ENCODE assay signal across 23 mouse cellular contexts in the genomic region with DNA sequence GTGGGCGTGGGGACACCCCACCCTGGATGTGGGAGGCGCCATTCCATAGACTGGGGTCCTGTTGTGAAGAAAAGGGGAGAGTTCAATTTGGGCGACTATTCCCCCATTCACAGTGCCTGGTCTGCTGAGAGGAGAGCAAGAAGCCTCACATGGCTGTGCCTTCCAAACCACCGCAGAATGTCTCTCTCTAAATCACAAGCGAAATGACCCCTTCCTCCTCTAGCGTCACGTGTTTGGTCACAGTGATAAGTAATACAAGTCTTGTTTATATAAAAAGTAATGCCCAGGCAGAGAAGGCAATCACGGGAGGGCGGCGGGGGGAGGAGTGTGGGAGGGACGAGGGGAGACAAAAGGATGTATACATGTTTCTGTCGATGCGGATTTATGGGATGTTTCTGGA. TPM values are rescaled to one million over a fixed set of nuclear protein-coding genes. Genes with fewer than 3 reads are reported as not detected.
DNase-seq lines count a peak whose midpoint lies in the region; ATAC-seq and TF ChIP-seq lines count a peak whose summit lies in the region.
"Had no signal": no experiment of that assay in that cellular context is flagged by ENCODE, and none has a peak within 500 bp of the region (broad histone marks: within the 10 kb centered on the region; RNA-seq: fewer than 3 reads in every experiment).

No protein-coding gene starts in this region.

- H3K9me3 ChIP-seq in heart, embryonic 13.5 days = no peaks in the 10 kb centered on the region
- H3K9me3 ChIP-seq in kidney, embryonic 15.5 days (replicated peaks) = no peaks in the 10 kb centered on the region
- H3K9me3 ChIP-seq in lung, embryonic 15.5 days = no peaks in the 10 kb centered on the region
- H3K9me3 ChIP-seq in stomach, embryonic 15.5 days = no peaks in the 10 kb centered on the region
- H3K9me3 ChIP-seq: embryonic facial prominence, embryonic 15.5 days; forebrain, embryonic 10.5 days; G1E; heart, embryonic 12.5 days had no signal

- 62% methylated on average over 13 of the region's 13 CpGs for whole genome bisulfite sequencing in heart, embryonic 13.5 days
- 40% methylated on average over 13 of the region's 13 CpGs for WGBS in kidney, embryonic 15.5 days
- whole genome bisulfite sequencing in lung, embryonic 15.5 days = 42% methylated on average over 13 of the region's 13 CpGs
- WGBS in lung, adult 2 months = 48% methylated on average over 13 of the region's 13 CpGs
- 36% methylated on average over 13 of the region's 13 CpGs for WGBS in stomach, embryonic 15.5 days

- H3K27me3 ChIP-seq in heart, embryonic 13.5 days (replicated peaks) = no peaks in the 10 kb centered on the region
- no peaks in the 10 kb centered on the region for H3K27me3 ChIP-seq in kidney, embryonic 15.5 days
- H3K27me3 ChIP-seq in lung, embryonic 15.5 days = no peaks in the 10 kb centered on the region
- no peaks in the 10 kb centered on the region for H3K27me3 ChIP-seq in stomach, embryonic 15.5 days (replicated peaks)
- H3K27me3 ChIP-seq: embryonic facial prominence, embryonic 15.5 days; heart, embryonic 12.5 days had no signal

- H3K4me3 ChIP-seq in heart, embryonic 13.5 days = no peak overlapping the region
- no peak overlapping the region for H3K4me3 ChIP-seq in kidney, embryonic 15.5 days (replicated peaks)
- no peak overlapping the region for H3K4me3 ChIP-seq in lung, embryonic 15.5 days
- H3K4me3 ChIP-seq in lung, adult 2 months (replicated peaks; ENCODE audit: extremely low read depth, low read depth, low read length) = no peak overlapping the region
- no peak overlapping the region for H3K4me3 ChIP-seq in stomach, embryonic 15.5 days (replicated peaks)
- H3K4me3 ChIP-seq: embryonic facial prominence, embryonic 15.5 days; erythroblast, embryonic 14.5 days; forebrain, embryonic 10.5 days; gastrocnemius, adult 2 months; heart, embryonic 12.5 days had no signal

- no peak overlapping the region for H3K27ac ChIP-seq in heart, embryonic 13.5 days (replicated peaks)
- H3K27ac ChIP-seq in kidney, embryonic 15.5 days = no peak overlapping the region
- no peak overlapping the region for H3K27ac ChIP-seq in lung, embryonic 15.5 days
- H3K27ac ChIP-seq in stomach, embryonic 15.5 days = no peak overlapping the region
- H3K27ac ChIP-seq: embryonic facial prominence, embryonic 15.5 days; forebrain, embryonic 10.5 days; gastrocnemius, adult 2 months had no signal

- ATAC-seq in heart, embryonic 13.5 days (ENCODE audit: extremely low read depth, insufficient number of reproducible peaks, low FRiP score, low TSS enrichment) = no peak
- no peak for ATAC-seq in kidney, embryonic 15.5 days (replicated peaks; ENCODE audit: low FRiP score)
- no peak; the same call in 1 of the 2 replicates for ATAC-seq in lung, embryonic 15.5 days (ENCODE audit: borderline replicate concordance, extremely low read depth, low FRiP score, low TSS enrichment)
- ATAC-seq in stomach, embryonic 15.5 days (ENCODE audit: insufficient read depth, low FRiP score, low read depth) = no peak
- ATAC-seq: CD4-positive, CD25-positive, alpha-beta regulatory T cell, adult 4 months; forebrain, embryonic 14.5 days had no signal

- no peak overlapping the region for H3K9ac ChIP-seq in heart, embryonic 13.5 days
- no peak overlapping the region for H3K9ac ChIP-seq in kidney, embryonic 15.5 days
- H3K9ac ChIP-seq in lung, embryonic 15.5 days = no peak overlapping the region
- H3K9ac ChIP-seq in stomach, embryonic 15.5 days = no peak overlapping the region
- H3K9ac ChIP-seq: embryonic facial prominence, embryonic 15.5 days; heart, embryonic 12.5 days had no signal

- DNase-seq in heart, postnatal 25 days (ENCODE audit: low spot score) = no peak
- DNase-seq in kidney, postnatal 25 days = no peak
- no peak for DNase-seq in lung, adult 2 months
- DNase-seq: adrenal gland, postnatal 10 days; B cell, adult 2 months; cerebellum, adult 11 months; cerebellum, adult 8-10 months; cerebellum, postnatal 14 days; embryo, embryonic 11 days; gastrocnemius, adult 2 months; gastrocnemius, postnatal 25 days; heart, postnatal 4 days had no signal

- intact Hi-C loops in heart, postnatal 25 days (cut with DNase I) = no loop called here

- no peak for TF ChIP-seq POLR2A in lung, adult 2 months (IDR thresholded peaks at IDR 0.05; ENCODE audit: borderline replicate concordance, extremely low read depth, low read depth, low read length)

- H3K36me3 ChIP-seq in heart, embryonic 13.5 days = no peaks in the 10 kb centered on the region
- no peaks in the 10 kb centered on the region for H3K36me3 ChIP-seq in kidney, embryonic 15.5 days
- H3K36me3 ChIP-seq in lung, embryonic 15.5 days = no peaks in the 10 kb centered on the region
- H3K36me3 ChIP-seq in stomach, embryonic 15.5 days = no peaks in the 10 kb centered on the region
- H3K36me3 ChIP-seq: embryonic facial prominence, embryonic 15.5 days; forebrain, embryonic 10.5 days; G1E; heart, embryonic 12.5 days had no signal

- peaks cover 38% of the 10 kb centered on the region for H3K4me1 ChIP-seq in heart, embryonic 13.5 days
- peaks cover 17% of the 10 kb centered on the region for H3K4me1 ChIP-seq in kidney, embryonic 15.5 days
- peaks cover 20% of the 10 kb centered on the region for H3K4me1 ChIP-seq in lung, embryonic 15.5 days
- H3K4me1 ChIP-seq in lung, adult 2 months (ENCODE audit: control insufficient read depth, insufficient read depth, low read length) = no peaks in the 10 kb centered on the region
- H3K4me1 ChIP-seq in stomach, embryonic 15.5 days = peaks cover 13% of the 10 kb centered on the region

- H3K4me2 ChIP-seq in heart, embryonic 13.5 days = peak overlapping the region; percentile 4; the same call in 1 of the 2 replicates
- peak overlapping the region; percentile 20 for H3K4me2 ChIP-seq in kidney, embryonic 15.5 days
- H3K4me2 ChIP-seq in lung, embryonic 15.5 days = peak overlapping the region; percentile 37
- peak overlapping the region; percentile 11; the same call in 1 of the 2 replicates for H3K4me2 ChIP-seq in stomach, embryonic 15.5 days
- H3K4me2 ChIP-seq: embryonic facial prominence, embryonic 15.5 days; heart, embryonic 12.5 days had no signal

- no peak for TF ChIP-seq CTCF in lung, adult 2 months (IDR thresholded peaks at IDR 0.05; ENCODE audit: insufficient read depth, low read length)

RNA-seq across cellular contexts. Expression of gene Slk, which starts 15.8 kb away (rescaled TPM):
- polyA plus RNA-seq in heart, embryonic 13.5 days (2015; fragmentation: Nextera tagmentation; extraction: Ambion mirVana) = 8.0 and 9.2 TPM in 2 replicates
- total RNA-seq in heart, postnatal 25 days (2021) = 10 to 100 TPM; 84.7 to 94.1 TPM
- polyA plus RNA-seq in kidney, embryonic 15.5 days (2015; fragmentation: Nextera tagmentation; extraction: Ambion mirVana) = 12.0 and 12.2 TPM in 2 replicates
- 13.6 and 15.1 TPM in 2 replicates for polyA plus RNA-seq in lung, embryonic 15.5 days (2015; fragmentation: Nextera tagmentation; extraction: Ambion mirVana)
- 11.0 and 18.3 TPM in 2 replicates for polyA plus RNA-seq in lung, adult 2 months (2012; rRNA removed)
- polyA plus RNA-seq in stomach, embryonic 15.5 days (2015; fragmentation: Nextera tagmentation; extraction: Ambion mirVana) = 20.1 TPM in 2 replicates

RNA-seq across cellular contexts. Expression of gene Stn1, which starts 26.4 kb away (rescaled TPM):
- 36.6 and 37.3 TPM in 2 replicates for polyA plus RNA-seq in heart, embryonic 13.5 days (2015; fragmentation: Nextera tagmentation; extraction: Ambion mirVana)
- 10 to 100 TPM; 17.8 to 18.9 TPM for total RNA-seq in heart, postnatal 25 days (2021)
- 47.1 and 51.0 TPM in 2 replicates for polyA plus RNA-seq in kidney, embryonic 15.5 days (2015; fragmentation: Nextera tagmentation; extraction: Ambion mirVana)
- 55.9 TPM in 2 replicates for polyA plus RNA-seq in lung, embryonic 15.5 days (2015; fragmentation: Nextera tagmentation; extraction: Ambion mirVana)
- polyA plus RNA-seq in lung, adult 2 months (2012; rRNA removed) = 19.2 and 21.1 TPM in 2 replicates
- 52.7 and 55.8 TPM in 2 replicates for polyA plus RNA-seq in stomach, embryonic 15.5 days (2015; fragmentation: Nextera tagmentation; extraction: Ambion mirVana)
